Mouse (Mus musculus) kidney, adult 2 months (tissue): ENCODE data around the gene Dhcr24. TPM values are rescaled to one million over a fixed set of nuclear protein-coding genes. Genes with fewer than 3 reads are reported as not detected.
A peak's percentile ranks its signal among the peaks of the same experiment; 100 is the strongest.

ENCODE experiments used
- DNase-seq: peaks from one replicate; pipeline ENCODE4 v3.0.0; 2021
- H3K27ac ChIP-seq: fragments of 200-500 bp; 2 replicates; pipeline ENCODE4 v1.5.1; 2012; ENCODE audit warnings: low read depth, low read length, control low read depth, inconsistent platforms; ENCODE audit not compliant: insufficient read depth
- H3K27me3 ChIP-seq: fragments of 200-500 bp; replicated peaks from 2 replicates; pipeline ENCODE4 v1.6.1; 2012; ENCODE audit warnings: mild to moderate bottlenecking, moderate library complexity, low read length, inconsistent platforms; ENCODE audit not compliant: control insufficient read depth, insufficient read depth
- H3K36me3 ChIP-seq: fragments of 200-500 bp; 2 replicates; pipeline ENCODE4 v1.6.1; 2012; ENCODE audit warnings: mild to moderate bottlenecking, moderate library complexity, low read length, inconsistent platforms; ENCODE audit not compliant: control insufficient read depth, insufficient read depth
- H3K4me1 ChIP-seq: fragments of 200-500 bp; 2 replicates; pipeline ENCODE4 v1.6.1; 2011; ENCODE audit warnings: low read length; ENCODE audit not compliant: control insufficient read depth, insufficient read depth
- H3K4me3 ChIP-seq: fragments of 200-500 bp; 2 replicates; pipeline ENCODE4 v1.5.1; 2011; ENCODE audit warnings: mild to moderate bottlenecking, low read depth, low read length, control low read depth; ENCODE audit not compliant: insufficient read depth
- CTCF ChIP-seq: fragments of 200-500 bp; conservative IDR thresholded peaks from 2 replicates; pipeline ENCODE4 v1.5.1; 2011; ENCODE audit warnings: low read depth, mild to moderate bottlenecking, control low read depth, low read length, moderate library complexity, mixed read lengths; ENCODE audit not compliant: insufficient read depth, insufficient read length
- POLR2A ChIP-seq: fragments of 200-500 bp; IDR thresholded peaks from one replicate; pipeline ENCODE4 v1.6.1; 2011; ENCODE audit warnings: low read depth, low read length, control low read depth
- WGBS: fragments of 180-500 bp; shearing (Covaris S2); methylation state at CpG from one replicate; pipeline ENCODE4 v1.1.7; 2018; 5-methylcytosine and 5-hydroxymethylcytosine counted together
- polyA plus RNA-seq: library from polyadenylated mRNA; depleted of rRNA; stranded (reverse); fragments of >200 nt; gene quantifications from 2 replicates; pipeline ENCODE4 v1.2.3, GENCODE M21; 2012

Dhcr24 gene
- polyA plus RNA-seq, 1 experiment, result 242 TPM

- Histone ChIP-seq H3K27ac (no peak overlapping the region), H3K4me3 (no peak overlapping the region), H3K36me3 (no peaks in the 10 kb centered on the region), H3K4me1 (no peaks in the 10 kb centered on the region; the same call in 1 of the 2 replicates), H3K27me3 (no peaks in the 10 kb centered on the region)
- 14% methylated on average over 17 of the region's 17 CpGs for WGBS
- TF ChIP-seq CTCF, result peak; percentile 100
- no peak for TF ChIP-seq POLR2A
- peak; percentile 93 for DNase-seq
Measured at GRCm38 (mm10) chr4:106529375-106530112, 31.3 kb upstream of the Dhcr24 start.

DNA sequence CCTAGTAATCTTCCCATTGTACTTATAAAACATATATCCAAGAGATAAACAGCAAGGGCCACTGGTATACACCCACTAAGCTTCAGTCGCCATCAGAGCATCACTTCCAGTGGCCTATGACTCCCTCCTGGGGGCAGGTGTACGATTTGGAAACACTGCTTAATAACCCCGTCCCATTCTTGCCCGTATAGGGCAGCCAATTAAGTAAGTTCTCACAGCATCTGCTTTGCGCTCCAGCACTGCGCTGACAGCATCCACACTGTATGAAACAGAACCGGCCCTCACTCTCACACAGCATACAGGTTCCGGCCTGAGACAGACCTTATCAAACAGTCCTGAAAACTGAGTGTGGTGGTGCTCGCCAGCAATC, 30.7 kb upstream of the Dhcr24 start:
- 73% methylated on average over 9 of the region's 9 CpGs for WGBS
- TF ChIP-seq CTCF, result no peak
- TF ChIP-seq POLR2A, result no peak

DNA sequence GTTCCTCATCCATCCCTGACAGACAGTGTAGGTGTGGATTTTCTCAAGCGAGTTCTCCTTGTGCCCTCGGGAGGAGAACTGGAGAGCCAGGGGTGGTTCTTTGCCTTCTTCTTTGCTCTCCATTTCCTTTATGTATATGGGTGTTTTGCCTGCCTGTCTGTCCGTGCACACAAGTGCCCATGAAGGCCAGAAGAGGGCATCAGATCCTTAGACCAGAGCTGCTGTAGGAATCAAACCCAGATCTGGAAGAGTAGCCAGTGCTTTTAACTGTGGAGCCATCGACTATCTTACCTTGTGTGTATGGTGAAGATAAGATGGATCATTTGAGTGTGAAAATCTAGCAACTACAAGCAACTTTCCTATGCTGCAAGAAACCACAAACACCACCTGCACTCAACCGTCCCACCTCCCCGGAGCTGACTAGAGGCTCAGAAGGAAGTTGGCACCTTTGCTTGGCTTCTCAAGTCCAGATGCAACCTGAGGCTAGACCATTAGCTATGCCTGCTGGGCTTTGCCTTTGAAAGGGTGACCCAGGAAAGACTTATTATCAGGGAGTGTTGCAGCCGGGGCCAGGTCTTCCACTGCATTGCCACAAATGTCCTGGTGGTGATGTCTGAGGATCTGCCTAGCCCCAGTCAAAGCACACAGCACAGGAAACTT, 27.3 kb upstream of the Dhcr24 start:
- WGBS, result 31% methylated on average over 7 of the region's 7 CpGs
- no peak overlapping the region for H3K27ac ChIP-seq
- TF ChIP-seq POLR2A (no peak), CTCF (peak; percentile 82)
- peak; percentile 57 for DNase-seq
- no peaks in the 10 kb centered on the region for H3K36me3 ChIP-seq
- no peaks in the 10 kb centered on the region for H3K27me3 ChIP-seq
- no peaks in the 10 kb centered on the region; the same call in 1 of the 2 replicates for H3K4me1 ChIP-seq
- H3K4me3 ChIP-seq, result no peak overlapping the region

More for the DNA sequence above, 30.7 kb upstream of the Dhcr24 start:
- no peak for DNase-seq
- H3K27ac ChIP-seq, result no peak overlapping the region
- no peak overlapping the region for H3K4me3 ChIP-seq
- no peaks in the 10 kb centered on the region for H3K36me3 ChIP-seq
- no peaks in the 10 kb centered on the region; the same call in 1 of the 2 replicates for H3K4me1 ChIP-seq
- H3K27me3 ChIP-seq, result no peaks in the 10 kb centered on the region

- 58% methylated on average over 7 of the region's 7 CpGs for WGBS
- H3K27ac ChIP-seq, result no peak overlapping the region
- DNase-seq, result no peak
- no peak for TF ChIP-seq CTCF
- no peak for TF ChIP-seq POLR2A
- no peak overlapping the region for H3K4me3 ChIP-seq
- H3K27me3 ChIP-seq, result no peaks in the 10 kb centered on the region
- H3K36me3 ChIP-seq, result no peaks in the 10 kb centered on the region
- no peaks in the 10 kb centered on the region; the same call in 1 of the 2 replicates for H3K4me1 ChIP-seq
Measured at GRCm38 (mm10) chr4:106534256-106534655, 26.6 kb upstream of the Dhcr24 start.

- TF ChIP-seq POLR2A (no peak), CTCF (no peak)
- Histone ChIP-seq H3K36me3 (no peaks in the 10 kb centered on the region), H3K4me3 (no peak overlapping the region), H3K4me1 (0 out of 2 replicates have a peak, but pooled peaks cover 2% of the 10 kb centered on the region), H3K27me3 (no peaks in the 10 kb centered on the region), H3K27ac (no peak overlapping the region)
- WGBS, result 69% methylated on average over 5 of the region's 5 CpGs
- peak; percentile 47 for DNase-seq
Measured at GRCm38 (mm10) chr4:106539756-106540155, 21.1 kb upstream of the Dhcr24 start.

DNA sequence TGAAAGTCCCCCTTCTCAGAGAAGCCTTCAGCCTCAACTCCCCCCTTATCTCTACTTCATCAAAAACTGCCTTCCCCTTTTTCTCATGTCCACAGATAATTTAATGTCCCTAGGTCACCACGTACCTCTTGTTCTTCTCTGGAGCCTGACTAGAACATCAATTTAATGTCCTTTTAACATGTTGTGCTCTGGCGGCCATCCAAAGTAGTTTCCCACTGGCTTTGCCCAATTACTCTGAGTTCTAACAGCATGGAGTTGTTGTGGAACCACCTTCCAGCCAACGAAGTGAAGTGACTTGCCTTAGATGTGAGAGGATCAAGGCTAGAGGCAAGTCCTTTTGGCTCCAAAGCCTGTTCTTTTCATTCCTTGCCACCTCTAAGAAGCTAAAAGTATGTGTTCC, 19.3 kb upstream of the Dhcr24 start:
- Histone ChIP-seq H3K4me3 (no peak overlapping the region), H3K27ac (no peak overlapping the region), H3K27me3 (no peaks in the 10 kb centered on the region), H3K36me3 (no peaks in the 10 kb centered on the region), H3K4me1 (peaks cover 9% of the 10 kb centered on the region; the same call in 1 of the 2 replicates)
- 33% methylated on average over 3 of the region's 3 CpGs for WGBS
- TF ChIP-seq POLR2A (no peak), CTCF (no peak)
- peak; percentile 48 for DNase-seq

DNA sequence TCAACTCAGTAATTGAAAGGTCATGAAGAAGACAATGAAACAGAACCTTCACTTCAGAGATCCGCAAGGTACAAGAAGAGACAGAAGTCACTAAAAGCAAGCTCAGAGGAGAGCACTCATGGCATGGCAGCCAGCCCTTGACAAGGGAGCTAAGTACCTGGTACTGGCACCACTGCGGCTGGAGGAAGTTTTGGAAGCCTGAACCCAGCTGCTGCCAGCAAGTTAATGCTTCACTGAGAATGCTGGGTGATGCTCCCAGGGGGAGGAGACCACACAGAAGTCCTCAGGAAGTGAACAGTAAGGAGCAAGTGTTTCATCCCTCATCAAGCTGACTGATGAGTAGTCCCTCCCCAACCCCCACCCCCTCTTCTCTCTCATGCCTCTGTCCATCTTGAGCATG, 18.6 kb upstream of the Dhcr24 start:
- peak; percentile 87 for DNase-seq
- 57% methylated on average over 2 of the region's 2 CpGs for WGBS
- Histone ChIP-seq H3K4me1 (peaks cover 13% of the 10 kb centered on the region; the same call in 1 of the 2 replicates), H3K4me3 (no peak overlapping the region), H3K27me3 (no peaks in the 10 kb centered on the region), H3K36me3 (no peaks in the 10 kb centered on the region), H3K27ac (no peak overlapping the region)
- TF ChIP-seq CTCF (no peak), POLR2A (no peak)
